Mouse (Mus musculus): Measurements from ENCODE around the gene Defb11. TPM values are rescaled to one million over a fixed set of nuclear protein-coding genes. Genes with fewer than 3 reads are reported as not detected.
A peak's percentile ranks its signal among the peaks of the same experiment; 100 is the strongest.
"Not testable (repeated sequence)": the region's sequence is repeated elsewhere in the genome, so short reads cannot be mapped to it uniquely, and the experiment has no call there.

The Defb11 gene
- not detected for total RNA-seq (2021)
- long read RNA-seq, experiment 1 = 0 reads
- long read RNA-seq, experiment 2 = 0 reads

- H3K27ac ChIP-seq; DNase-seq (ENCODE audit: low spot score in 2 of 2); H3K4me3 ChIP-seq: not testable (repeated sequence)
These were observed at the start of gene Defb11 for GRCm38 (mm10) chr8:21906290-21906689. Defb11 (minus strand) TSS chr8:21906412.

GRCm38 (mm10) chr8:21955321-21955720 lies 49.1 kb upstream of the Defb11 start:
- Histone ChIP-seq H3K4me3 (no peak overlapping the region), H3K27ac (no peak overlapping the region)
- peak; percentile 11 to 56 for DNase-seq (ENCODE audit: low spot score in 2 of 2)
- TF ChIP-seq CTCF (conservative IDR thresholded peaks at IDR 0.05) = peak; percentile 89

- H3K4me3 ChIP-seq = no peak overlapping the region
- no peak for DNase-seq (ENCODE audit: low spot score in 2 of 2)
- no peak overlapping the region for H3K27ac ChIP-seq
- TF ChIP-seq CTCF (conservative IDR thresholded peaks at IDR 0.05) = no peak
These were observed 41.3 kb upstream of the Defb11 start for GRCm38 (mm10) chr8:21947311-21948017.

- H3K27ac ChIP-seq = no peak within 1 kb of the TSS
- TF ChIP-seq CTCF (conservative IDR thresholded peaks at IDR 0.05) = no peak
- no peak within 1 kb of the TSS for H3K4me3 ChIP-seq
- DNase-seq (ENCODE audit: low spot score in 2 of 2) = no peak
These were observed 40.2 kb upstream of the Defb11 start, which contains the start of gene Defb13 for GRCm38 (mm10) chr8:21946462-21946861. Defb13 (plus strand) TSS chr8:21946762.

GRCm38 (mm10) chr8:21938052-21938451 lies 31.8 kb upstream of the Defb11 start, which contains the start of gene Defb35:
Defb35 (plus strand) TSS chr8:21938352.
- H3K27ac ChIP-seq; DNase-seq (ENCODE audit: low spot score in 2 of 2); H3K4me3 ChIP-seq: not testable (repeated sequence)

DNA sequence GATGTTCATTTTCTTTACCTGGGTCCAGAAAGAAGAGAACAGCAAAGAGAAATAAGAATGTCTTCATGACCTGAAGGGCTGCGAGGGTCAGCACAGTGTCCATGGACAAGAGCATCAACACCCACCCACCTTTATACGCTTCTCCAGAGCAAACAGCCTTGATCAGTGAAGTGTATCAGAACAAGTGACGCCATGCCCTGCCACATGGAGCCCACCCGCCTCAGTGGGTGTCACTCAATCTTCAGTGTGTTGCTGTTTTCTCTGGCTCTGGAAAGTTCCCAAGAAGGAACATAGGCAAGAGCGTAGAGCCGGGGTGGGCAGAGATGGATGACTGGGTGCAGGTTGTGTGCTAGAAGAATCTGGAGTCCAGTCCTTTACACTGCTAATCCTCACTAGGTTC lies 26.4 kb upstream of the Defb11 start, which contains the start of gene Defb15:
Gene Defb15 (minus strand): TSS at position 101 of the 400 bp plus-strand sequence.
- Histone ChIP-seq H3K27ac (no peak within 1 kb of the TSS), H3K4me3 (no peak within 1 kb of the TSS)
- DNase-seq (ENCODE audit: low spot score in 2 of 2) = no peak
- no peak for TF ChIP-seq CTCF (conservative IDR thresholded peaks at IDR 0.05)

DNA sequence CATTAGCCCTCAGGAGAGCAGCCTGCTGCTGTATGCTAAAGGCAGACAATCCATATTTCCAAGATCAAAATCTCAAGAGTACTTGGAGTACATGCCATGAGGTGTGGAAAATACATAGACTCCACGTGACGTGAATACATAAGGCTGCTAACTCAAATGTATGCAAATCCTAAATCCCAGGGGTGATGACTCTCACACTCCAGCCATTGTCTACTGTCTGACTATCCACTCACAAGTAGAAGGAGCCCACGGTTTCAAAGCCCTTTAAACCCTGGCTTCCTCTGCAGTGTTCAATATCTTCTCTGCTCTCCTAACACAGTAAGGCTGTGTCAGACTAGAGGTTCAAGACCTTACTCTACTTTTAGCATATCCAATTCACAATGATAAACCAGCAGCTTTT lies 24.5 kb upstream of the Defb11 start:
- H3K4me3 ChIP-seq; DNase-seq (ENCODE audit: low spot score in 2 of 2); H3K27ac ChIP-seq: not testable (repeated sequence)

GRCm38 (mm10) chr8:21915625-21916024 lies 9.4 kb upstream of the Defb11 start:
- Histone ChIP-seq H3K27ac (no peak overlapping the region), H3K4me3 (no peak overlapping the region)
- no peak for TF ChIP-seq CTCF (conservative IDR thresholded peaks at IDR 0.05)
- DNase-seq (ENCODE audit: low spot score in 2 of 2) = peak; percentile 12 to 25

- no peak overlapping the region for H3K27ac ChIP-seq
- no peak for TF ChIP-seq CTCF (conservative IDR thresholded peaks at IDR 0.05)
- no peak overlapping the region for H3K4me3 ChIP-seq
- no peak for DNase-seq (ENCODE audit: low spot score in 2 of 2)
These were observed 6.3 kb upstream of the Defb11 start for GRCm38 (mm10) chr8:21912554-21912953.

DNA sequence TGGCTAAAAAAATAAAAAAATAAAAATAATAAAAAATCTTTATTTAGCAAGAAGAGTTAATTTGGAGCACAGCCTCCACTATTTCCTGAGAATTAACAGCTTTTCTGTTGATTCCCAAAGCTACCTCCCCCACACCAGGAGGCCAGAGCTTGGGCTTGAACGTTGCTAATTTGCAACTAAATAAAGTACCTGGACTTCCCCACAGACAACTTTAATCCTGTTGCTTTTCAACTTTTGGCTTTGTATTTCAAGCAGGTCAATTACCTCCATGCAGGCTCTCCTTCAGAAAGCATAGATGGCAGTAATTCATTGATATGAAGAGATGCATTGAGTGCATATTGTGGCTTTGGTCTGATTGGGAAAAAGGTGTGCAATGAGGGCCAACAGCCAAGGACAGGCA lies 5.7 kb upstream of the Defb11 start:
- Histone ChIP-seq H3K4me3 (no peak overlapping the region), H3K27ac (no peak overlapping the region)
- DNase-seq (ENCODE audit: low spot score in 2 of 2) = no peak
- TF ChIP-seq CTCF (conservative IDR thresholded peaks at IDR 0.05) = no peak

DNA sequence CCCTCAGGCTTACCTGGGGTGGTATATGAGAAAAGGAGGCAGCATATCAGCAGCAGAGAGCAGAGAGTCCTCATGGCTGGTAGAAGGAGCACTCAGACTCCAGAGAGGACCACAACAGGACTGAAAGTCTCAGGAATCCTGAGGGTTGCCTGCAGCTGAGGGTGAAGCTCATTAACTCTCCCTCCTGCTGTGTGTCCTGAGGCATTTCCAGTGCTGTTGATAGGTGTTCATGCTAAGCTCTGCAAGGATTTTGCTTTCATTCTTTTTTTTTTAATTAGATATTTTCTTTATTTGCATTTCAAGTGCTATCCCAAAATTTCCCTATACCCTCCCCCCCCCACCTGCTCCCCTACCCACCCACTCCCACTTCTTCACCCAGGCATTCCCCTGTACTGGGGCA lies 20.9 kb downstream of the Defb11 start, which contains the start of gene Defb9:
Gene Defb9 (minus strand): TSS at position 101 of the 400 bp plus-strand sequence.
- not testable (repeated sequence) for H3K27ac ChIP-seq; DNase-seq (ENCODE audit: low spot score in 2 of 2); H3K4me3 ChIP-seq

DNA sequence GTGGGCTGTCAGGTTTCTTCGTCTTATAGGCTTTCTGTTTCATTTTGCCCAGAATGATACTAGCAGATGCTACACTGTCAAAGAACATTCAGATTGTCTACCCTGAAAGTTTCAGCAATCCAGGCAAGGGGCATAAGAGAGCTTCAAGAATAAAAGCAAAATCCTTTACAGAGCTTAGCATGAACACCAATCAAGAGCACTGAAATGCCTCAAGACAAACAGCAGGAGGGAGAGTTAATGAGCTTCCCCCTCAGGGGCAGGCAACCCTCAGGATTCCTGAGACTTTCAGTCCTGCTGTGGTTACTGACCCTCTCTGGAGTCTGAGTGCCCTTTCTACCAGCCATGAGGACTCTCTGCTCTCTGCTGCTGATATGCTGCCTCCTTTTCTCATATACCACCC lies 47.6 kb downstream of the Defb11 start, which contains the start of gene Defb10:
Gene Defb10 (plus strand): TSS at position 316 of the 400 bp plus-strand sequence.
- not testable (repeated sequence) for H3K4me3 ChIP-seq

More for the DNA sequence above, 47.6 kb downstream of the Defb11 start, which contains the start of gene Defb10:
- DNase-seq (ENCODE audit: low spot score in 2 of 2); H3K27ac ChIP-seq: not testable (repeated sequence)

Other genes starting within 250 kb of the Defb11 start
- not detected for gene Defa34, start 240.6 kb downstream of the Defb11 start, total RNA-seq (2021)
- not detected for gene AY761184, start 202.8 kb downstream of the Defb11 start, total RNA-seq (2021)
- gene Defa24, start 171.9 kb downstream of the Defb11 start, total RNA-seq (2021) = not detected
- not detected for gene Defb50, start 82.9 kb downstream of the Defb11 start, total RNA-seq (2021)
- gene Defb2, start 66.5 kb downstream of the Defb11 start, total RNA-seq (2021) = not detected
- not detected for gene Defb10, start 47.5 kb downstream of the Defb11 start, total RNA-seq (2021)
- not detected for gene Defb9, start 21.0 kb downstream of the Defb11 start, total RNA-seq (2021)
- not detected for gene Defb15, start 26.3 kb upstream of the Defb11 start, total RNA-seq (2021)
- not detected for gene Defb35, start 31.9 kb upstream of the Defb11 start, total RNA-seq (2021)
- gene Defb13, start 40.4 kb upstream of the Defb11 start, total RNA-seq (2021) = not detected
- not detected for gene Fam90a1a, start 52.3 kb upstream of the Defb11 start, total RNA-seq (2021)
- not detected for gene Ccdc70, start 63.4 kb upstream of the Defb11 start, total RNA-seq (2021)
- 1 to 10 TPM; 2.3 to 2.4 TPM for gene Atp7b, start 153.9 kb upstream of the Defb11 start, total RNA-seq (2021)
- 10 to 100 TPM; 34.7 to 42.0 TPM for gene Alg11, start 154.3 kb upstream of the Defb11 start, total RNA-seq (2021)
- under 1 TPM in 1 of 2 experiments, not detected in 1; 0.61 TPM for gene Nek5, start 218.6 kb upstream of the Defb11 start, total RNA-seq (2021)

All from layer of hippocampus, adult 2 months (tissue).